Mouse (Mus musculus) G1E (cell line): Measurements from ENCODE around the gene Mrc1. TPM values are rescaled to one million over a fixed set of nuclear protein-coding genes. Genes with fewer than 3 reads are reported as not detected.

Source experiments
- ATAC-seq: 2 replicates; pipeline ENCODE4 v1.8.0; 2016; ENCODE audit warnings: mild to moderate bottlenecking; ENCODE audit not compliant: insufficient number of reproducible peaks, poor library complexity, low FRiP score, severe bottlenecking; ENCODE audit errors: extremely low read depth
- DNase-seq: peaks from one replicate; pipeline ENCODE4 v3.0.0; 2012; ENCODE audit warnings: low spot score
- H3K27me3 ChIP-seq: 2 replicates; pipeline ENCODE4 v1.6.1; 2012; ENCODE audit warnings: mild to moderate bottlenecking, low read length, inconsistent platforms; ENCODE audit not compliant: insufficient read depth
- H3K36me3 ChIP-seq: replicated peaks from 2 replicates; pipeline ENCODE3; 2012; ENCODE audit warnings: mild to moderate bottlenecking, inconsistent platforms
- H3K4me1 ChIP-seq: 2 replicates; pipeline ENCODE4 v1.6.1; 2012; ENCODE audit warnings: low read depth, low read length, inconsistent platforms, mixed read lengths; ENCODE audit not compliant: insufficient read depth
- H3K4me3 ChIP-seq: 2 replicates; pipeline ENCODE4 v1.5.1; 2012; ENCODE audit warnings: low read depth, mild to moderate bottlenecking, inconsistent platforms, low read length, moderate library complexity, mixed read lengths
- H3K9me3 ChIP-seq: replicated peaks from 2 replicates; pipeline ENCODE4 v1.6.1; 2012; ENCODE audit warnings: inconsistent platforms
- CTCF ChIP-seq: IDR thresholded peaks from 2 replicates; pipeline ENCODE4 v1.5.1; 2012; ENCODE audit warnings: low read depth, low read length, inconsistent platforms, mixed read lengths
- GATA1 ChIP-seq: IDR thresholded peaks from 2 replicates; pipeline ENCODE4 v1.6.1; 2012; ENCODE audit warnings: borderline replicate concordance, low read length, inconsistent platforms, mixed read lengths
- GATA2 ChIP-seq: IDR thresholded peaks from 2 replicates; pipeline ENCODE4 v1.6.1; 2012; ENCODE audit warnings: low read depth, low read length, inconsistent platforms, borderline replicate concordance
- POLR2AphosphoS5 ChIP-seq: IDR thresholded peaks from 2 replicates; pipeline ENCODE4 v1.6.1; 2012; ENCODE audit warnings: low read depth, low read length, inconsistent platforms; ENCODE audit not compliant: insufficient replicate concordance
- TAL1 ChIP-seq: conservative IDR thresholded peaks from 2 replicates; pipeline ENCODE4 v1.6.1; 2012; ENCODE audit warnings: low read depth, low read length, inconsistent platforms, mixed read lengths
- polyA plus RNA-seq: library from polyadenylated mRNA; stranded (reverse); fragments of >175 nt; gene quantifications from 2 replicates; pipeline ENCODE4 v1.2.3, GENCODE M21; 2012
- total RNA-seq, 2 experiments: library from RNA; stranded (forward) in 1 of 2; stranded (reverse) in 1 of 2; fragments of 200-1000 nt in 1 of 2; fragments of >200 nt in 1 of 2; fragmentation: Nextera tagmentation in 1 of 2; gene quantifications; 2 replicates each; pipeline ENCODE4 v1.2.3; 2014 to 2017

Mrc1 gene
- total and polyA plus RNA-seq, 3 experiments = 0.49 TPM; not detected in 2

DNA sequence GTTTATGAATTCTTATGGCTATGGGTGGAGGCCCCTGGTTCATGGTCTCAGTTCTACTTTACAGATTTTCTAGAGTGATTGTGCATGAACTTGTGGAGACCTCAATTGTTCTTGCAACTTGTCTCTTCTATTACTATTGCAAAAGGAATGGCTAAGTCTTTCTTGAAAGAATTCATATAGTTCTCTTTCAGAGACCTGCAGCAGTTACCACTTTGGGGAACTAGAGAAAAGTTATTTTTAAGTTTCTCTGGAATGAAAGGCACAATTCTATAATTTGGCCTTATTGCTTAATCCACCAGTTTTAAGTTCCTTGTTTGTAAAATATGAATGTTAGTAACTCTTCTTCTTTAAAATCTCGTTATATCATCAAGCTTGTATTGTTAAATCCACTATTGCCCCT is 32.9 kb downstream of the Mrc1 start:
- TF ChIP-seq TAL1 (no peak), GATA2 (no peak), GATA1 (no peak), CTCF (no peak), POLR2AphosphoS5 (no peak)
- Histone ChIP-seq H3K36me3 (no peaks in the 10 kb centered on the region), H3K4me1 (no peaks in the 10 kb centered on the region), H3K9me3 (no peaks in the 10 kb centered on the region), H3K4me3 (no peak overlapping the region), H3K27me3 (no peaks in the 10 kb centered on the region)
- DNase-seq = no peak
- ATAC-seq = no peak

DNA sequence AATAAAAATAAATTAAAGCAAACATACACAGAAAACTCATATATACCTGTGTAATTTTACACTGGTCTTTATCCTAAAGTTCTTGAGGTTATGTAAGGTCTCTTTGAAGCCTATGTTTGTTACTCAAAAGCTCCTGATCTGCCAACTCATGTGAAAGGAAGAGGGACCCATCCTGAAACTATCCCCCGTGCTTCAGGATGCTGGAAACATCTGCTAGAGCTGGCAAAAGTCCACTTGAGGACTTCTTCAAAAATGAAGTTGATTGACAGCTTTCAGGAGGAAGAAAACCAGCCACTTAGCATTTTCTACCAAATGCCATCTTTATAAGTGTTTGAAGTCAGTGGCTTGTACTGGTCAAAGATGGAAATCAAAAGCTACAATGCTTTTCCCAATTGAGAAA is 40.0 kb downstream of the Mrc1 start:
- ATAC-seq = no peak
- TF ChIP-seq POLR2AphosphoS5 = no peak
- no peak for TF ChIP-seq GATA2

GRCm38 (mm10) chr2:14272088-14272487 is 42.9 kb downstream of the Mrc1 start:
- ATAC-seq (no peak), DNase-seq (no peak)
- Histone ChIP-seq H3K27me3 (no peaks in the 10 kb centered on the region; the same call in 1 of the 2 replicates), H3K4me3 (no peak overlapping the region), H3K9me3 (no peaks in the 10 kb centered on the region), H3K36me3 (no peaks in the 10 kb centered on the region), H3K4me1 (no peaks in the 10 kb centered on the region)
- TF ChIP-seq GATA1 (no peak), POLR2AphosphoS5 (no peak), GATA2 (no peak), CTCF (no peak), TAL1 (no peak)

More for the DNA sequence above, 40.0 kb downstream of the Mrc1 start:
- no peaks in the 10 kb centered on the region for H3K27me3 ChIP-seq
- no peaks in the 10 kb centered on the region for H3K4me1 ChIP-seq
- no peak for DNase-seq
- H3K4me3 ChIP-seq = no peak overlapping the region
- no peaks in the 10 kb centered on the region for H3K9me3 ChIP-seq
- no peaks in the 10 kb centered on the region for H3K36me3 ChIP-seq

DNA sequence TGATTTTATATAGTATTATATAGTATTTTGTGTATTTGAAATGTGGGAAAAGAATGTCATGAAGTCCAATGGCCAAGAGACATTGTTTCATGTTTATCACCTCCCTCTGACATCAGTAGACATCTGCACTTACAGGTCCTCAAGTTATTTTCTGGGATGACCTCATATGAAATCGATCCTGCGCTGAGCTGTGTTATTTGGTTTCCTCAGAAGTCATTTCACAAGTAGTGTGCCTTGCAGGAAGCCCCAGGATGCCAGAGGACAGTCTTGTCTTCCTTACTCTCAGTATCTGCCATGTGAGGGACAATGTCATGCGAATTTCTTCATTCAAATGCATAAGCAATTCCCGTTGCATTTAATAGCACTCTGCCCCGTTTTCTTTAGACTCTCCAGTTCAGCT is 46.6 kb downstream of the Mrc1 start:
- peaks cover 3% of the 10 kb centered on the region; the same call in 1 of the 2 replicates for H3K27me3 ChIP-seq
- TF ChIP-seq POLR2AphosphoS5 (no peak), GATA1 (no peak)
- DNase-seq (no peak), ATAC-seq (no peak)
- no peak overlapping the region for H3K4me3 ChIP-seq
- H3K4me1 ChIP-seq = no peaks in the 10 kb centered on the region
- no peaks in the 10 kb centered on the region for H3K36me3 ChIP-seq
- H3K9me3 ChIP-seq = no peaks in the 10 kb centered on the region

DNA sequence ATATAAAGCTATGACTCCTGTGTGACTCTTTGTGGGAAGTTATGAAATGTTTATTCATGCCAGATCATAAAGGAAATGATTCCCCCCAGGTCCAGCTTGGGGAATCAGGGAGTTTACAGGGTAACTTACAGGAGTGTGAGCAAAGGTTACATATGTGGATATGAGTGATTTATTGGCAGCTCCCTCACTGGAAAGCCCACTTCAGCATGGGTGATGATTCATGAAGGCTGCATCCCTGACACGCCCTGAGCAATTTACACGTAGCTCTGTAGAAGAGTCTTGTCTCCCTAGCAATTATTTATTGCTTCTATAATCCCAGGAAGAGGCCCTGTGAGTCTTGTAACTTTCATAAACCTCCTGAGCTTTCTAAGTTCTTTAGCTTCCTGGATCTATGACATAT is 50.1 kb downstream of the Mrc1 start:
- Histone ChIP-seq H3K36me3 (no peaks in the 10 kb centered on the region), H3K4me3 (no peak overlapping the region), H3K4me1 (no peaks in the 10 kb centered on the region), H3K9me3 (no peaks in the 10 kb centered on the region), H3K27me3 (peaks cover 3% of the 10 kb centered on the region; the same call in 1 of the 2 replicates)
- DNase-seq (no peak), ATAC-seq (no peak)
- no peak for TF ChIP-seq TAL1
- TF ChIP-seq GATA1 = no peak
- no peak for TF ChIP-seq POLR2AphosphoS5
- TF ChIP-seq GATA2 = no peak
- TF ChIP-seq CTCF = no peak

DNA sequence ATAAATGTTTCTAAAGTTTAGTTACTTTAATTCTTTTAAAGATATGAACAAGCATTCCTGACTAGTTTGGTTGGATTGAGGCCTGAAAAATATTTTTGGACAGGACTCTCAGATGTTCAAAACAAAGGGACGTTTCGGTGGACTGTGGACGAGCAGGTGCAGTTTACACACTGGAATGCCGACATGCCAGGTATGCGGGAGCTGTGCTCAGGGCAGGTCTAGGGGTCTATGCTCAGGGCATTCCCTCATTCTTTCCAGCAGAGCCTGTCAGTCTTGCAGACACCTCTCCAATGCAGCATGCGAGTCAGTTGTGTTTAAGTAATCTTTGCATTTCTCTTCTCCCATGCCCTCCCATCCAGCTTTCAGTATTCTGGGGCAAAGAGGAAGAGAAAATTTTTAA is 50.6 kb downstream of the Mrc1 start:
- Histone ChIP-seq H3K36me3 (no peaks in the 10 kb centered on the region), H3K27me3 (peaks cover 3% of the 10 kb centered on the region; the same call in 1 of the 2 replicates), H3K4me3 (no peak overlapping the region), H3K9me3 (no peaks in the 10 kb centered on the region), H3K4me1 (no peaks in the 10 kb centered on the region)
- ATAC-seq = no peak
- TF ChIP-seq GATA1 (no peak), POLR2AphosphoS5 (no peak), GATA2 (no peak), TAL1 (no peak), CTCF (no peak)
- no peak for DNase-seq

DNA sequence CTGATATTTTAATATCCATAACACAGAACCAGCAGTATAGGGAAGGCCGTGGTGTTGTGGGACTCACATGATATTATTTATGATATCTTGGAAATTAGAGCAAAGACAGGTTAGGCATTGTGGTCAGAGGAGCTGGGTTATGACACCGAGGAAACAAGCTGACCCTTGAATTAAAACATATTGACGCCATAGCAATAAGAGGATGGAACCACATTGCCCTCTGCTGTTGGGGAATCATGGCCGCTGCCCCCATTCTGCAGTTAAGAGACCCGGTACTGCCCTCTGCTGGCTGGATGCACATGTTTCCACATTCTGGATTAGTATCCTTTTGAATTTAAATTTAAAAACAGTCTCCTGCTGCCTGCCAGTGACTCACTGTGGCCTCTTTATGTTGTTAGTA is 66.1 kb downstream of the Mrc1 start:
- H3K27me3 ChIP-seq = no peaks in the 10 kb centered on the region
- TF ChIP-seq GATA1 = no peak
- peak; percentile 71 for TF ChIP-seq CTCF
- no peaks in the 10 kb centered on the region for H3K36me3 ChIP-seq
- peak; percentile 60 for DNase-seq
- no peaks in the 10 kb centered on the region for H3K9me3 ChIP-seq
- H3K4me3 ChIP-seq = no peak overlapping the region
- peak; percentile 54; the same call in 1 of the 2 replicates for ATAC-seq
- H3K4me1 ChIP-seq = no peaks in the 10 kb centered on the region
